Mouse (Mus musculus) megakaryocyte, embryonic 14.5 days (primary cell): ENCODE data around the gene Arid3a. TPM values are rescaled to one million over a fixed set of nuclear protein-coding genes. Genes with fewer than 3 reads are reported as not detected.
A peak's percentile ranks its signal among the peaks of the same experiment; 100 is the strongest.

Source experiments
- H3K27me3 ChIP-seq: replicated peaks from 2 replicates; pipeline ENCODE3; 2012; ENCODE audit warnings: inconsistent platforms
- H3K36me3 ChIP-seq: replicated peaks from 2 replicates; pipeline ENCODE3; 2012; ENCODE audit warnings: low read length, inconsistent platforms, mixed read lengths
- H3K4me1 ChIP-seq: 2 replicates; pipeline ENCODE4 v1.6.1; 2012; ENCODE audit warnings: inconsistent platforms
- H3K4me3 ChIP-seq: replicated peaks from 2 replicates; pipeline ENCODE3; 2012; ENCODE audit warnings: moderate library complexity, mild to moderate bottlenecking, inconsistent platforms
- H3K9me3 ChIP-seq: 2 replicates; pipeline ENCODE4 v1.6.1; 2012; ENCODE audit warnings: inconsistent platforms
- FLI1 ChIP-seq: IDR thresholded peaks from 2 replicates; pipeline ENCODE4 v1.6.1; 2012; ENCODE audit warnings: low read length, inconsistent platforms, mixed read lengths
- GATA1 ChIP-seq: IDR thresholded peaks from 3 replicates; pipeline ENCODE4 v1.6.1; 2012; ENCODE audit warnings: mixed read lengths, low read length, inconsistent platforms, borderline replicate concordance
- polyA plus RNA-seq: library from polyadenylated mRNA; stranded (reverse); fragments of >175 nt; gene quantifications from 2 replicates; pipeline ENCODE4 v1.2.3, GENCODE M21; 2012; ENCODE audit warnings: low replicate concordance; ENCODE audit not compliant: insufficient read depth

Gene Arid3a
- polyA plus RNA-seq, 1 experiment: 89.7 TPM

DNA sequence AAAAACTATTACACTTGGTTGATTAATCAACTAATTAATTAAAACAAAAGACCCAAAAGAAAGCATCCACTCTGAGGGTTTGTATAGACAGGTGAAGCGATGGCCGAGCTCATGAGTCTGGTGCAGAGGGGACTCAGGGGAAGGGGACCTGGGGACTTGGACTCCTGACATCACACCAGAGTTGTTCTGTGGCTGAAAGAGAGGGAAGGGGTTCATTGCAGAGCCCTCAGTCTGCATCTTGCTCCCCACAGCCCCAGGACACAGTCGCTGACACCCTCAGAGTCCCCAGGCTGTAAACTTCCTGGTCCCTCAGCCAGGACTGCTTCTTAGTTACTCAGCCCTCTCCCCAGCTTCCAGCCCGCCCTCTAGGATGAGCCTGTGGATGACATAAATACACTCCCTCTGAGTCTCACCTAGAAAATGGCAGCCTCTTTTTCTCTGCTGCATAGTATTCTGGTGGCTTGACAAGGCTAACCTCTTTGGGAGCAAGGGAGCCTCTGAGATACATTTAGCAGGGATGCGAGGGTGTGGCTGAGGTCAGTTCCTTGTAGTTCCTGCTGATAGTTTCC lies 9.2 kb upstream of the Arid3a start:
- TF ChIP-seq FLI1: no peak
- no peak for TF ChIP-seq GATA1
- H3K4me3 ChIP-seq: peak overlapping the region; percentile 98
- 0 out of 2 replicates have a peak, but pooled peaks cover 6% of the 10 kb centered on the region for H3K9me3 ChIP-seq
- H3K4me1 ChIP-seq: peaks cover 87% of the 10 kb centered on the region
- H3K36me3 ChIP-seq: peaks cover 35% of the 10 kb centered on the region
- peaks cover 19% of the 10 kb centered on the region for H3K27me3 ChIP-seq

DNA sequence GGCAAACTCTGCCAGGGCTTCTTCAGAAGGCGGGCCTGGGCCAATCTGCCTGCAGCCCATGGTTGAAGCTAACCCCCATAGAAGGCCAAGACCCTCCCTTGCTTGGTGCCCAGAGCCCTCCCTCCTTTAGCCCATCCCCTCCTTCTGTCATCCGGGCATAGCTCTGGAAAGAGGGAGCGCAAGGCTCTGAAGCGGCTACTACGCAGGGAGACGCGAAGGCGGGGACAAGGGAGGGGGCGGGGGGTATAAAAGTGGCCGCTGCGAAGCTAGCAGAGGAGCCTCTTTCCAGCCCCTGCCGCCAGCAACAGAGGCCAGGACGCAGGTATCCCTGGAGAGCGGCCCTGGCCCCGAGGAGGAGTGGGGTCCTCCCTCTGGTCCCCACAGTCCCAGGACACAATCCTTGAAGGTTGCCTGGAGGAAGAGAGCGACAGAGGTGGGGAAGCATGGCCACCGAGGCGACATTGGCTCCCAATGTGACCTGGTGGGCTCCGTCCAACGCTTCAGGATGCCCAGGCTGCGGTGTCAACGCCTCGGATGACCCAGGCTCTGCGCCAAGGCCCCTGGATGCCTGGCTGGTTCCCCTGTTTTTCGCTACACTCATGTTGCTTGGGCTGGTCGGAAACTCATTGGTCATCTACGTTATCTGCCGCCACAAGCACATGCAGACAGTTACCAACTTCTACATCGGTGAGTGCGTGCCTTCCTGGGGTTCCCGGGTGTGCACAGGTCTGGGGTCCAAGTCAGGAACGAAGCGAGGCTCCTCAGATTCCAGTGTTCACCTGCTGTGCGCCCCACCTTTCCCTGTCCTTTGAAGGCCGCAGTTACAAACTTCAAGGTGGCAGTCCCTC lies 8.4 kb upstream of the Arid3a start:
- peaks cover 19% of the 10 kb centered on the region for H3K27me3 ChIP-seq
- H3K4me1 ChIP-seq: peaks cover 87% of the 10 kb centered on the region
- TF ChIP-seq GATA1: no peak
- no peak for TF ChIP-seq FLI1
- peak overlapping the region; percentile 80 for H3K4me3 ChIP-seq
- H3K9me3 ChIP-seq: 0 out of 2 replicates have a peak, but pooled peaks cover 6% of the 10 kb centered on the region
- H3K36me3 ChIP-seq: peaks cover 30% of the 10 kb centered on the region

DNA sequence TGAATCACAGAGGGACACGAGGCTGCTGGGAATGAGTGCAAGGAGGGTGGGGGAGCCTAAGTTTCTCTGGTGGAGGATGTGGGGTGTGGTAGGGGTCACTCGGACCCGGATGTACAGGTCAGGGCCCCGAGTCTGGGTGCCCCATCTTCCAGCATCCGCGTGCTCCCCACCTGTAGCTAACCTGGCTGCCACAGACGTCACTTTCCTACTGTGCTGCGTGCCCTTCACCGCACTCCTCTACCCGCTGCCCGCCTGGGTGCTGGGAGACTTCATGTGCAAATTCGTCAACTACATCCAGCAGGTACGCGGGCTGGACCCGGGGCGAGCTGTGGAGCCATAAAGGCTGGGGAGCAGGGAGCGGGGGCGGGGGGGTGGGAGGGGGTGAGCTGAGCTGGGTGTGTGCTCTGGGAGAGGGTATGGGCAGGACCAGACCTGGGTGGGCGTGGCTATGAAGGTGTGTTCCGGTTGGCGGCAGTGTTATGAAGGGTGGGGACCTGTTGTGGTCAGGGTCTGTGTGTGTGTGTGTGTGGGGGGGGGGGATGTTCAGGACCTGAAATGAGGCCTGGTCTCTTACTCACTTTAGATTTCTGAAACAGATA lies 7.5 kb upstream of the Arid3a start:
- H3K4me3 ChIP-seq: peak overlapping the region; percentile 46

DNA sequence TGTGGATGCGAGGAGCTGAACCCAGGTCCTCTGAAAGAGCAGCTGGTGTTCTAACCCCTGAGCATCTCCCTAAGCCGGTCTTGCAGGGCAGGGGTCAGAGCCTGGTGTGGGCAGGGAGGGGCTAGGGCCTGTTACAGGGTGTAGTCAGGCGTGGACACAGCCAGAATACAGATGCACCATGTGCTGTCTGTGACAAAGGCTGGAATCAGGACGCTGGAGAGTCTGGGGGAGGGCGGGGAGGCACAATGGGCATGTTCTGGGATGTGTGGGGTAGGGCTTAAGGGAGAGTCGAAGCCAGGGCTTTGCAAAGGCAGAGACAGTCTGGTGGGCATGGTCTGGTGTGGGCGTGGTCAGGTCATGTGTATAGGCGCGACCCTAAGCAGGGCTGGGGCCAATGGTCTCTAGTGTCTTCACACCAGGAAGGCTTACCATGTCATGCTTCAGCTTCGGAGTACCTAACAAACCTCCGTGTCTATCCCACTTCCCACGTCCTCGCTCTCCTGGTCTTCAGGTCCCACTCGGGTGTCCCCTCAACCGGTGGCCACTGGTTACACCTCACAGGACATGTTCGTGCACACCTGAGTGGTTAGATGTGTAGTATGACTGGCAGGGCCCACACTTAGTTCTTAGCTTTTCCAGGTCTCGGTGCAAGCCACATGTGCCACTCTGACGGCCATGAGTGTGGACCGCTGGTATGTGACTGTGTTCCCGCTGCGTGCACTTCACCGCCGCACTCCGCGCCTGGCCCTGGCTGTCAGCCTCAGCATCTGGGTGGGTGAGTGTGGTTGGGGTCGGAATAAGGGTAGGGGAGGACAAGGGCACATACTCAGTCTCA lies 6.6 kb upstream of the Arid3a start:
- peaks cover 19% of the 10 kb centered on the region for H3K27me3 ChIP-seq
- TF ChIP-seq GATA1 (no peak), FLI1 (no peak)
- peak overlapping the region; percentile 30 for H3K4me3 ChIP-seq
- H3K4me1 ChIP-seq: peaks cover 83% of the 10 kb centered on the region
- 0 out of 2 replicates have a peak, but pooled peaks cover 6% of the 10 kb centered on the region for H3K9me3 ChIP-seq
- H3K36me3 ChIP-seq: peaks cover 21% of the 10 kb centered on the region

More for the DNA sequence above, 7.5 kb upstream of the Arid3a start:
- peaks cover 19% of the 10 kb centered on the region for H3K27me3 ChIP-seq
- H3K36me3 ChIP-seq: peaks cover 22% of the 10 kb centered on the region
- 0 out of 2 replicates have a peak, but pooled peaks cover 6% of the 10 kb centered on the region for H3K9me3 ChIP-seq
- no peak for TF ChIP-seq FLI1
- TF ChIP-seq GATA1: no peak
- H3K4me1 ChIP-seq: peaks cover 86% of the 10 kb centered on the region

DNA sequence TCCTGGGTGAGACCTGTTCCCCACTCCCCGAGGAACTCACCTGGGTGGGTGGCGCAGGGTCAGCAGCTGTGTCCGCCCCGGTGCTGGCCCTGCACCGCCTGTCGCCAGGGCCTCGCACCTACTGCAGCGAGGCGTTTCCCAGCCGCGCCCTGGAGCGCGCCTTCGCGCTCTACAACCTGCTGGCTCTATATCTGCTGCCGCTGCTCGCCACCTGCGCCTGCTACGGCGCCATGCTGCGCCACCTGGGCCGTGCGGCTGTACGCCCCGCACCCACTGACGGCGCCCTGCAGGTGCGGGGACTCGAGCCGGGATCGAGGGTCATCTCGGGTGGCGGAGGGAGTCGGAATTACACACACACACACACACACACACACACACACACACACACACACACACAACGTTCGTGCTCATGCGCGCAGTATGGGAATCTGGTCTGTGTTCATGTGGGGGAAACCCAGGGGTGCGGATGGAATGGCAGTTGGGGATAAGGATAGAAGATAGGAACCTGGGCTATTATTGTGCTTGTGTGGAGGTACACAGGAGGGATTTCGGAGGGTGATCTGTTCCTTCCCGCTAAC lies 5.8 kb upstream of the Arid3a start, which contains the start of gene R3hdm4:
Gene R3hdm4, minus strand, starts transcription at position 251 of the 578 bp plus-strand sequence.
- TF ChIP-seq FLI1 (no peak), GATA1 (no peak)
- Histone ChIP-seq H3K4me3 (peak within 1 kb of the TSS; percentile 35), H3K4me1 (peaks cover 85% of the 10 kb centered on the region), H3K27me3 (peaks cover 19% of the 10 kb centered on the region), H3K9me3 (0 out of 2 replicates have a peak, but pooled peaks cover 6% of the 10 kb centered on the region), H3K36me3 (peaks cover 19% of the 10 kb centered on the region)

DNA sequence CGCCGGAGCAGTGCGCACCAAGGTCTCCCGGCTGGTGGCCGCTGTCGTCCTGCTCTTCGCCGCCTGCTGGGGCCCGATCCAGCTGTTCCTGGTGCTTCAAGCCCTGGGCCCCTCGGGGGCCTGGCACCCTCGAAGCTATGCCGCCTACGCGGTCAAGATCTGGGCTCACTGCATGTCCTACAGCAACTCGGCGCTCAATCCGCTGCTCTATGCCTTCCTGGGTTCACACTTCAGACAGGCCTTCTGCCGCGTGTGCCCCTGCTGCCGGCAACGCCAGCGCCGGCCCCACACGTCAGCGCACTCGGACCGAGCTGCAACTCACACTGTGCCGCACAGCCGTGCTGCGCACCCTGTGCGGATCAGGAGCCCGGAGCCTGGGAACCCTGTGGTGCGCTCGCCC lies 5.3 kb upstream of the Arid3a start:
- peaks cover 19% of the 10 kb centered on the region for H3K36me3 ChIP-seq
- H3K9me3 ChIP-seq: 0 out of 2 replicates have a peak, but pooled peaks cover 6% of the 10 kb centered on the region
- peaks cover 19% of the 10 kb centered on the region for H3K27me3 ChIP-seq
- TF ChIP-seq GATA1 (no peak), FLI1 (no peak)
- peaks cover 90% of the 10 kb centered on the region for H3K4me1 ChIP-seq
- peak overlapping the region; percentile 35 for H3K4me3 ChIP-seq

DNA sequence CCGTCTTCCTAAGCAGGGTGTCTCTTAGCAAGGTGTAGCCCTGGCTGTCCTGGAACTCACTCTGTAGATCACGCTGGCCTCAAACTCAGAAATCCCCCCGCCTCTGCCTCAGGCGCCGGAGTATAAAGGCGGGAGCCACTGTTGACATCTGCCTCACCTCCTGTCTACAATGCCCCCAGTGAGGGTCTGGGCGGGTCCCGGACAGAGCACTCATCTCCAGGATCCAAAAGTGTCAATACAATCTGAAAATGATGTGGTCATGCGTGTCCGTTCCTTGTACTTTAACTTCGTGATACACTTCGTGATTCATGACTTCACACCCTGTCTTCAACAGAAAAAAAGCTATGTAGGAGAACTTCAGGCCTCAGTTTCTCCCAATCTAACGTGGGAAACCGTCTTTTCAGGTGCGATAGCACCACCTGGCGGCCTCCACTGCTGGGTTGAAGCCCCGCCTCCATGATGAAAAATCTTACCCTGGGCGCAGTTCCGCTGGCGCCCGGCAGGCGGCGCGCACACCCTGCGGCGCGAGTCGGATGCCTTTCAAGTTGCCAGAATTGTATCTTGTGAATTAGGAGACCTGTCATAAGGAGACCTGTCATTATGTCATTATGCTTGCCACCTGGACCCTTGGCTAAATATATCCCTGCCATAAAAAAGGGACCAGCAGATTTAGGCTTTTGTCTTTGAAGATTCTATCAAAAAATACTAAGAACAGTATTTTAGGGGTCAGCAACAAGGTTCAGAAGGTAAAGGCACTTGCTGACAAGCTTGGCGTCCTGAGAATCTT lies 1.7 kb upstream of the Arid3a start:
- peaks cover 26% of the 10 kb centered on the region for H3K36me3 ChIP-seq
- TF ChIP-seq FLI1 (no peak), GATA1 (no peak)
- peaks cover 15% of the 10 kb centered on the region for H3K27me3 ChIP-seq
- 0 out of 2 replicates have a peak, but pooled peaks cover 6% of the 10 kb centered on the region for H3K9me3 ChIP-seq
- H3K4me1 ChIP-seq: peaks cover 73% of the 10 kb centered on the region
- H3K4me3 ChIP-seq: peak overlapping the region; percentile 95

DNA sequence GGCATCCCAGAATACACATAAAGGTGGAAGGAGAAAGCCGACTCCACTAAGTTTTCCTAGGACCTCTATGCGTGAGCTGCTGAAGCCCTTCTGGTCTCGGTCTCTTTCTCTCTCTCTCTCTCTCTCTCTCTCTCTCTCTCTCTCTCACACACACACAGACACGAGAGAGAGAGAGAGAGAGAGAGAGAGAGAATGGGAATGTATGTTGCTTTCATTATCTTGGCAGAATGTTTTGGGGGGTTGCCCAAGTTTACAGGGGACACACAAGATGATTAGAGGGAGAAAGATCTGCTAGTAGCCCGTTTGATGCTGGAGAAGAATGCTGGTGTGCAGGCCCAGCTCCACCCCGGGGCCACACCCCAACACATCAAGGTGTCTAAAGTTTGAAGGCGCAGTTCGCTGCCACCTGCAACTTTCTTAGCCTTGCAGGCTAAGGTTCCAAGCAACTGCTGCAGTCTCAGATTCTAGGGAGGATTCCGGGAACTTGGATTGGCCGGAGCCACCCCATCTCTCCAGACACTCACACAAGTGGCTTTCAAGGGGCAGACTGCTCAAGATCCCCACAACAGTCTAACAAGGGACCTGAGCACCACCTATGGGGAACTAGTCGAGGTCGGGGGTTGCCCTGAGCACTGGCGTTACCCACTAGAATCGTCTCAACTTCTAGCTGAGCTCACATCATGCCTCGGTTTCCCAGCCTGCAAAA lies 905 bp upstream of the Arid3a start:
- peaks cover 8% of the 10 kb centered on the region for H3K27me3 ChIP-seq
- TF ChIP-seq FLI1: no peak
- TF ChIP-seq GATA1: no peak
- 0 out of 2 replicates have a peak, but pooled peaks cover 6% of the 10 kb centered on the region for H3K9me3 ChIP-seq
- peaks cover 73% of the 10 kb centered on the region for H3K4me1 ChIP-seq
- H3K36me3 ChIP-seq: peaks cover 33% of the 10 kb centered on the region
- peak overlapping the region; percentile 95 for H3K4me3 ChIP-seq
